Mouse (Mus musculus): ENCODE results near the gene Pip4k2b.

Pip4k2b gene

GRCm38 (mm10) chr11:97666221-97666620, 78.3 kb downstream of the Pip4k2b start:
- DNase-seq (ENCODE audit: low read depth) = no peak

DNA sequence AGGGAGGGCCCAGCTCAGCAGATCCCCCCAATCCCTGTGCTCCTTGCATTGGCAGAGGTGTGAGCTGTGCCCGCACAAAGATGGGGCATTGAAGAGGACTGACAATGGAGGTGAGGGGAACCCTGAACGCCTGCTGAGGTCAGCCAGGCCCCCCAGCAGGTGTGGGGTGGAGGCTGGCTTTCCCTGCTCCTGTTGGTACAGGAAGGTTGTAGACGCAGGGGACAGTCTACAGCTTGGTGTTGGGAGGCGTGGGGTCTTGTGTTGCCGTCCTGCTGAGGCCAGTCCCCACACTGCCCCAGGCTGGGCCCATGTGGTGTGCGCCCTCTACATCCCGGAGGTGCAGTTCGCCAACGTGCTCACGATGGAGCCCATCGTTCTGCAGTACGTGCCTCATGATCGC, 79.1 kb downstream of the Pip4k2b start:
- no peak for DNase-seq (ENCODE audit: low read depth)

All from c-Kit-positive CD71-negative TER-119-negative erythroid progenitor cells, embryonic 14.5 days (primary cell).